Mouse (Mus musculus) naive thymus-derived CD4-positive, alpha-beta T cell, adult 5 months (primary cell): Measurements from ENCODE around the gene Zfp558. TPM values are rescaled to one million over a fixed set of nuclear protein-coding genes. Genes with fewer than 3 reads are reported as not detected.

Source experiments
- polyA plus RNA-seq: library from polyadenylated mRNA; unstranded; fragments of 100-300 nt; shearing (Covaris generic); gene quantifications from one replicate; pipeline ENCODE4 v1.2.1, GENCODE M21; 2017

Gene Zfp558
- 1.2 TPM for polyA plus RNA-seq

DNA sequence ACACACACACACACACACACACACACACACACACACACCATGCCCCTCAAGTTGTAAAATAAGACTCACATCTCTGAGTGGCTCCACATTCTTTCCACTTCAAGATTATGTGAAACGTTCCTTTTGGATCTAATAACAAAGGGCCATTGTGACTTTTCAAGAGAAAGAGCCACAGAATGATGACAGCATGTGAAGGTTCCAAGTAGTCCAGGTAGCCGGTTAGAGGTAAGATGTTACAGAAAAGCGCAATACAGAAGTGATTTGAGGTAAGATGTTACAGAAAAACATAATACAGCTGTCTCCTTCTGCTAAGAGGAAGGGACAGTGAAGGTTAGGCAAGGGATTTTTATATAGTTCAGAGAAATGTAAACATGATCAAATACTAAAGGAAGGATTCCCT is at the start of gene Zfp558, which contains the start of gene Mbd3l1:
Zfp558 (minus strand) TSS at position 101 of the 400 bp plus-strand sequence.
Mbd3l1 (plus strand) TSS at position 192 of the 400 bp plus-strand sequence.

GRCm38 (mm10) chr9:18430354-18430753 is 47.7 kb downstream of the Zfp558 start, which contains the start of gene Mbd3l2:
TSS of gene Mbd3l2 (plus strand) at chr9:18430654.

Other genes with a start within 250 kb of the Zfp558 start
- 138 TPM for gene Chordc1, start 186.1 kb downstream of the Zfp558 start, polyA plus RNA-seq
- gene Naalad2, start 75.3 kb downstream of the Zfp558 start, polyA plus RNA-seq, result 0.20 TPM
- 0.30 TPM for gene Ubtfl1, start 73.8 kb downstream of the Zfp558 start, polyA plus RNA-seq
- gene Mbd3l2, start 47.6 kb downstream of the Zfp558 start, polyA plus RNA-seq, result not detected
- not detected for gene Mbd3l1, start 91 bp upstream of the Zfp558 start, polyA plus RNA-seq
- gene Muc16, start 196.3 kb upstream of the Zfp558 start, polyA plus RNA-seq, result 0.02 TPM